Mouse (Mus musculus): ENCODE measurements at regions not wholly inside any gene's neighbourhood (a gene's known extent, or its start where the extent isn't known, plus 50 kb on each side); places are given as distances from the start of the nearest gene placed in this dataset.

- Histone ChIP-seq H3K9me3 (ENCODE audit: control insufficient read depth, low read length) (no peaks in the 10 kb centered on the region), H3K9ac (ENCODE audit: low read length) (no peak overlapping the region), H3K27ac (ENCODE audit: low read depth, low read length) (no peak overlapping the region), H3K36me3 (ENCODE audit: control insufficient read depth, insufficient read depth, low read length) (no peaks in the 10 kb centered on the region), H3K4me2 (ENCODE audit: low read depth) (no peak overlapping the region), H3K27me3 (ENCODE audit: control insufficient read depth, insufficient read depth, low read length) (no peaks in the 10 kb centered on the region), H3K4me3 (ENCODE audit: low read depth, low read length) (no peak overlapping the region), H3K4me1 (ENCODE audit: control insufficient read depth, insufficient read depth, low read length) (no peaks in the 10 kb centered on the region)
- DNase-seq (ENCODE audit: low spot score) (no peak), ATAC-seq (ENCODE audit: insufficient read depth, low FRiP score, low TSS enrichment) (no peak)
- WGBS: 71% methylated on average over 2 of the region's 2 CpGs
Measured at GRCm38 (mm10) chr4:152784972-152785371, 307.3 kb upstream of the Kcnab2 start.

GRCm38 (mm10) chr4:152779526-152779925 is 301.9 kb upstream of the Kcnab2 start:
- DNase-seq (ENCODE audit: low spot score) (no peak), ATAC-seq (ENCODE audit: insufficient read depth, low FRiP score, low TSS enrichment) (no peak)
- H3K9me3 ChIP-seq (ENCODE audit: control insufficient read depth, low read length): no peaks in the 10 kb centered on the region
- H3K4me3 ChIP-seq (ENCODE audit: low read depth, low read length): no peak overlapping the region
- WGBS: 85% methylated on average over 17 of the region's 17 CpGs
- no peak overlapping the region for H3K4me2 ChIP-seq (ENCODE audit: low read depth)
- no peaks in the 10 kb centered on the region for H3K27me3 ChIP-seq (ENCODE audit: control insufficient read depth, insufficient read depth, low read length)
- no peaks in the 10 kb centered on the region for H3K4me1 ChIP-seq (ENCODE audit: control insufficient read depth, insufficient read depth, low read length)
- no peak overlapping the region for H3K9ac ChIP-seq (ENCODE audit: low read length)
- no peak overlapping the region for H3K27ac ChIP-seq (ENCODE audit: low read depth, low read length)
- no peaks in the 10 kb centered on the region for H3K36me3 ChIP-seq (ENCODE audit: control insufficient read depth, insufficient read depth, low read length)

- Histone ChIP-seq H3K4me1 (ENCODE audit: control insufficient read depth, insufficient read depth, low read length) (no peaks in the 10 kb centered on the region), H3K9me3 (ENCODE audit: control insufficient read depth, low read length) (no peaks in the 10 kb centered on the region), H3K27me3 (ENCODE audit: control insufficient read depth, insufficient read depth, low read length) (no peaks in the 10 kb centered on the region), H3K27ac (ENCODE audit: low read depth, low read length) (no peak overlapping the region), H3K4me2 (ENCODE audit: low read depth) (no peak overlapping the region), H3K36me3 (ENCODE audit: control insufficient read depth, insufficient read depth, low read length) (no peaks in the 10 kb centered on the region), H3K9ac (ENCODE audit: low read length) (no peak overlapping the region), H3K4me3 (ENCODE audit: low read depth, low read length) (no peak overlapping the region)
- DNase-seq (ENCODE audit: low spot score) (no peak), ATAC-seq (ENCODE audit: insufficient read depth, low FRiP score, low TSS enrichment) (no peak)
- WGBS: 85% methylated on average over 6 of the region's 6 CpGs
Measured at GRCm38 (mm10) chr4:152775801-152776200, 298.1 kb upstream of the Kcnab2 start.

- H3K27me3 ChIP-seq (ENCODE audit: control insufficient read depth, insufficient read depth, low read length): no peaks in the 10 kb centered on the region
- no peak overlapping the region for H3K9ac ChIP-seq (ENCODE audit: low read length)
- WGBS: 80% methylated on average over 7 of the region's 7 CpGs
- H3K36me3 ChIP-seq (ENCODE audit: control insufficient read depth, insufficient read depth, low read length): no peaks in the 10 kb centered on the region
- ATAC-seq (ENCODE audit: insufficient read depth, low FRiP score, low TSS enrichment) (no peak), DNase-seq (ENCODE audit: low spot score) (no peak)
- H3K4me3 ChIP-seq (ENCODE audit: low read depth, low read length): no peak overlapping the region
- H3K4me1 ChIP-seq (ENCODE audit: control insufficient read depth, insufficient read depth, low read length): no peaks in the 10 kb centered on the region
- no peak overlapping the region for H3K27ac ChIP-seq (ENCODE audit: low read depth, low read length)
- H3K9me3 ChIP-seq (ENCODE audit: control insufficient read depth, low read length): no peaks in the 10 kb centered on the region
- no peak overlapping the region for H3K4me2 ChIP-seq (ENCODE audit: low read depth)
Measured at GRCm38 (mm10) chr4:152771386-152771785, 293.7 kb upstream of the Kcnab2 start.

- ATAC-seq (ENCODE audit: insufficient read depth, low FRiP score, low TSS enrichment): no peak
- H3K4me2 ChIP-seq (ENCODE audit: low read depth): no peak overlapping the region
- WGBS: 85% methylated on average over 5 of the region's 5 CpGs
- H3K36me3 ChIP-seq (ENCODE audit: control insufficient read depth, insufficient read depth, low read length): no peaks in the 10 kb centered on the region
- no peak for DNase-seq (ENCODE audit: low spot score)
- no peak overlapping the region for H3K9ac ChIP-seq (ENCODE audit: low read length)
- no peaks in the 10 kb centered on the region for H3K4me1 ChIP-seq (ENCODE audit: control insufficient read depth, insufficient read depth, low read length)
- no peaks in the 10 kb centered on the region for H3K9me3 ChIP-seq (ENCODE audit: control insufficient read depth, low read length)
- H3K4me3 ChIP-seq (ENCODE audit: low read depth, low read length): no peak overlapping the region
- no peak overlapping the region for H3K27ac ChIP-seq (ENCODE audit: low read depth, low read length)
- H3K27me3 ChIP-seq (ENCODE audit: control insufficient read depth, insufficient read depth, low read length): no peaks in the 10 kb centered on the region
Measured at GRCm38 (mm10) chr4:152767372-152767771, 289.7 kb upstream of the Kcnab2 start.

- Histone ChIP-seq H3K9me3 (ENCODE audit: control insufficient read depth, low read length) (no peaks in the 10 kb centered on the region), H3K4me2 (ENCODE audit: low read depth) (no peak overlapping the region), H3K4me3 (ENCODE audit: low read depth, low read length) (no peak overlapping the region), H3K27me3 (ENCODE audit: control insufficient read depth, insufficient read depth, low read length) (no peaks in the 10 kb centered on the region), H3K4me1 (ENCODE audit: control insufficient read depth, insufficient read depth, low read length) (no peaks in the 10 kb centered on the region), H3K27ac (ENCODE audit: low read depth, low read length) (no peak overlapping the region), H3K9ac (ENCODE audit: low read length) (no peak overlapping the region), H3K36me3 (ENCODE audit: control insufficient read depth, insufficient read depth, low read length) (no peaks in the 10 kb centered on the region)
- ATAC-seq (ENCODE audit: insufficient read depth, low FRiP score, low TSS enrichment): no peak
- WGBS: 72% methylated on average over 6 of the region's 6 CpGs
- DNase-seq (ENCODE audit: low spot score): no peak
Measured at GRCm38 (mm10) chr4:152763116-152763515, 285.4 kb upstream of the Kcnab2 start.

GRCm38 (mm10) chr4:152762576-152762975 is 284.9 kb upstream of the Kcnab2 start:
- Histone ChIP-seq H3K36me3 (ENCODE audit: control insufficient read depth, insufficient read depth, low read length) (no peaks in the 10 kb centered on the region), H3K4me2 (ENCODE audit: low read depth) (no peak overlapping the region), H3K4me3 (ENCODE audit: low read depth, low read length) (no peak overlapping the region), H3K9me3 (ENCODE audit: control insufficient read depth, low read length) (no peaks in the 10 kb centered on the region), H3K27ac (ENCODE audit: low read depth, low read length) (no peak overlapping the region), H3K9ac (ENCODE audit: low read length) (no peak overlapping the region), H3K4me1 (ENCODE audit: control insufficient read depth, insufficient read depth, low read length) (no peaks in the 10 kb centered on the region), H3K27me3 (ENCODE audit: control insufficient read depth, insufficient read depth, low read length) (no peaks in the 10 kb centered on the region)
- DNase-seq (ENCODE audit: low spot score) (no peak), ATAC-seq (ENCODE audit: insufficient read depth, low FRiP score, low TSS enrichment) (no peak)
- 85% methylated on average over 4 of the region's 4 CpGs for WGBS

- 89% methylated on average over 5 of the region's 5 CpGs for WGBS
- DNase-seq (ENCODE audit: low spot score) (no peak), ATAC-seq (ENCODE audit: insufficient read depth, low FRiP score, low TSS enrichment) (no peak)
- H3K4me3 ChIP-seq (ENCODE audit: low read depth, low read length): no peak overlapping the region
- H3K9me3 ChIP-seq (ENCODE audit: control insufficient read depth, low read length): no peaks in the 10 kb centered on the region
- no peak overlapping the region for H3K4me2 ChIP-seq (ENCODE audit: low read depth)
- no peaks in the 10 kb centered on the region for H3K36me3 ChIP-seq (ENCODE audit: control insufficient read depth, insufficient read depth, low read length)
- H3K27ac ChIP-seq (ENCODE audit: low read depth, low read length): no peak overlapping the region
- H3K27me3 ChIP-seq (ENCODE audit: control insufficient read depth, insufficient read depth, low read length): no peaks in the 10 kb centered on the region
- H3K9ac ChIP-seq (ENCODE audit: low read length): no peak overlapping the region
- H3K4me1 ChIP-seq (ENCODE audit: control insufficient read depth, insufficient read depth, low read length): no peaks in the 10 kb centered on the region
Measured at GRCm38 (mm10) chr4:152757191-152757590, 279.5 kb upstream of the Kcnab2 start.

- 81% methylated on average over 10 of the region's 10 CpGs for WGBS
- no peak overlapping the region for H3K27ac ChIP-seq (ENCODE audit: low read depth, low read length)
- no peak for DNase-seq (ENCODE audit: low spot score)
Measured at GRCm38 (mm10) chr4:152756535-152756934, 278.9 kb upstream of the Kcnab2 start.

More at GRCm38 (mm10) chr4:152756535-152756934, 278.9 kb upstream of the Kcnab2 start:
- Histone ChIP-seq H3K9me3 (ENCODE audit: control insufficient read depth, low read length) (no peaks in the 10 kb centered on the region), H3K36me3 (ENCODE audit: control insufficient read depth, insufficient read depth, low read length) (no peaks in the 10 kb centered on the region), H3K27me3 (ENCODE audit: control insufficient read depth, insufficient read depth, low read length) (no peaks in the 10 kb centered on the region), H3K9ac (ENCODE audit: low read length) (no peak overlapping the region), H3K4me2 (ENCODE audit: low read depth) (no peak overlapping the region), H3K4me1 (ENCODE audit: control insufficient read depth, insufficient read depth, low read length) (no peaks in the 10 kb centered on the region), H3K4me3 (ENCODE audit: low read depth, low read length) (no peak overlapping the region)
- ATAC-seq (ENCODE audit: insufficient read depth, low FRiP score, low TSS enrichment): no peak
